Mouse (Mus musculus) testis, adult 2 months (tissue): ENCODE results near the gene Noc2l. TPM values are rescaled to one million over a fixed set of nuclear protein-coding genes. Genes with fewer than 3 reads are reported as not detected.

Source experiments
- H3K27ac ChIP-seq: fragments of 200-500 bp; 2 replicates; pipeline ENCODE4 v1.5.1; 2012; ENCODE audit warnings: low read depth, low read length; ENCODE audit not compliant: control insufficient read depth, insufficient read depth
- H3K27me3 ChIP-seq: fragments of 200-500 bp; 2 replicates; pipeline ENCODE4 v1.6.1; 2012; ENCODE audit warnings: mild to moderate bottlenecking, low read length, moderate library complexity; ENCODE audit not compliant: control insufficient read depth, insufficient read depth
- H3K36me3 ChIP-seq: fragments of 200-500 bp; 2 replicates; pipeline ENCODE4 v1.6.1; 2012; ENCODE audit warnings: mild to moderate bottlenecking, low read length; ENCODE audit not compliant: control insufficient read depth, insufficient read depth
- H3K4me1 ChIP-seq: fragments of 200-500 bp; 2 replicates; pipeline ENCODE4 v1.6.1; 2012; ENCODE audit warnings: low read length; ENCODE audit not compliant: control insufficient read depth, insufficient read depth
- H3K4me3 ChIP-seq: fragments of 200-500 bp; 2 replicates; pipeline ENCODE4 v1.5.1; 2012; ENCODE audit warnings: low read depth, mild to moderate bottlenecking, low read length, moderate library complexity, mixed read lengths; ENCODE audit not compliant: control insufficient read depth
- CTCF ChIP-seq: fragments of 200-500 bp; IDR thresholded peaks from 2 replicates; pipeline ENCODE4 v1.5.1; 2012; ENCODE audit warnings: low read depth, mild to moderate bottlenecking, inconsistent platforms, low read length, moderate library complexity; ENCODE audit not compliant: control insufficient read depth, insufficient read depth, insufficient replicate concordance
- POLR2A ChIP-seq: fragments of 200-500 bp; IDR thresholded peaks from 2 replicates; pipeline ENCODE4 v1.6.1; 2012; ENCODE audit warnings: low read depth, mild to moderate bottlenecking, inconsistent platforms, low read length, moderate library complexity; ENCODE audit not compliant: control insufficient read depth
- polyA plus RNA-seq: library from polyadenylated mRNA; depleted of rRNA; stranded (reverse); fragments of >200 nt; gene quantifications from 2 replicates; pipeline ENCODE4 v1.2.3, GENCODE M21; 2012; rRNA removed

Gene Noc2l
- polyA plus RNA-seq, 1 experiment: 13.6 TPM

DNA sequence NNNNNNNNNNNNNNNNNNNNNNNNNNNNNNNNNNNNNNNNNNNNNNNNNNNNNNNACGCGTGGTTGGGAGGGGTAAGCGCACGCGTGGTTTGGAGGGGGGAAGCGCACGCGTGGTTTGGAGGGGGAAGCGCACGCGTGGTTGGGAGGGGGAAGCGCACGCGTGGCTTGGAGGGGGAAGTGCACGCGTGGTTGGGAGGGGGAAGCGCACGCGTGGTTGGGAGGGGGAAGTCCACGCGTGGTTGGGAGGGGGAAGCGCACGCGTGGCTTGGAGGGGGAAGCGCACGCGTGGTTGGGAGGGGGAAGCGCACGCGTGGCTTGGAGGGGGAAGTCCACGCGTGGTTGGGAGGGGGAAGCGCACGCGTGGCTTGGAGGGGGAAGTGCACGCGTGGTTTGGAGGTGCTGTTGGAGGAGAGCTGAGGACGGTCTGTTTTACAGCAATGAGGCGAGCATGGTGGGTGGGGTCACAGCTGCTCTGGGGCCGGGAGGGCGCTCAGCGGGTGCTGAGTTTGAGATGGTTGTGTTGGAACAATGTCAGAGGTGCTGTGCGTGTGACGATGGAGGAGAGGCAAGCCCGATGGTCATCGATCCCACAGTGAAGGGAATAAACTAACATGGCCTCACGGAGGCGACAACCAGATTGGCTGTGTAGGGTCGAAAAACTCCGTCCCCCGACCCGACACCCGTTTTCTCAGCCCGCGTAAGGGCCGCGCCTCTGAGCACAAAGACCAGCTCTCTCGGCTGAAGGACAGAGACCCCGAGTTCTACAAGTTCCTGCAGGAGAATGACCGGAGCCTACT is 1.0 kb downstream of the Noc2l start:
- Histone ChIP-seq H3K27me3 (no peaks in the 10 kb centered on the region), H3K4me1 (peaks cover 10% of the 10 kb centered on the region), H3K4me3 (no peak overlapping the region), H3K36me3 (no peaks in the 10 kb centered on the region), H3K27ac (no peak overlapping the region)
- TF ChIP-seq CTCF (no peak), POLR2A (no peak)

DNA sequence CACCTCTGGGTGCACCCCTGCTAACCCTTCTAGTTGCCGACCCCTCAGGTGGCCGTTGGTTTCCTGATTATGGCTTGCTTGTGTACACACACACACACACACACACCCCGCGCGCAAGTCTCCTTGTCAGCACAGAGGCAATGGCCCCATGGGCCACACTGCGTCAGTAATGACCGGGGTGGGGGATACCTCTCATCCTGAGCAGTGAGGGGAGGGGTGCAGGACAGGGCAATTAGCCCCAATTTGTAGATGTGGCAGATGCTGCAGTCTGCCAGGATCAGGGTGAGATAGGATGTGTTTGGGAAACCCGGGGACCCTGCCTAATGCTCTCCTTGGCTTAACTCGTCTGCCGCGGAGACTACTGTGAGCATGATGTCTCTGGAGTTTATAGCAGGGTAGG is 13.8 kb downstream of the Noc2l start:
- Histone ChIP-seq H3K4me1 (no peaks in the 10 kb centered on the region), H3K27me3 (no peaks in the 10 kb centered on the region), H3K27ac (no peak overlapping the region), H3K4me3 (no peak overlapping the region), H3K36me3 (no peaks in the 10 kb centered on the region)
- no peak for TF ChIP-seq POLR2A
- no peak for TF ChIP-seq CTCF

DNA sequence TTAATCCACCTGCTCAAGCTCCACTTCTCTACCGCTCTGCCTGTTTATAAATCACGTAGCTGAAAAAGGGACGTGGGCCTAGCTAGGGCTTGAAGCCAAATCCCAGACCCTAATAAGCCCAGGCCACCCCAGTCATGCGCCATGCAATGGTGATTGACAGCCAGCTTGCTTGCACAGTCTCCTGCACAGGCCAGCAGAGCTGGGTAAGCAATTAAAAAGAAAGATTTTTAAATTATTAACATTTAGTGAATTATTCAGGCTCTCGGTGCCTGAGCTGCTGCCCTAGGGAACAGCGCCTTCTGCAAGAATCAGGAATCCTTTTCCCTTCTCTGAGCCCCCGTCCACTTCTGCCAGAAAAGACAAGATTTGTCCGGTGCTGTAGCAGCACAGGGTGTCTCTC is 15.3 kb downstream of the Noc2l start:
- Histone ChIP-seq H3K4me1 (no peaks in the 10 kb centered on the region), H3K27me3 (no peaks in the 10 kb centered on the region), H3K36me3 (no peaks in the 10 kb centered on the region), H3K4me3 (no peak overlapping the region), H3K27ac (no peak overlapping the region)
- no peak for TF ChIP-seq CTCF
- TF ChIP-seq POLR2A: no peak

DNA sequence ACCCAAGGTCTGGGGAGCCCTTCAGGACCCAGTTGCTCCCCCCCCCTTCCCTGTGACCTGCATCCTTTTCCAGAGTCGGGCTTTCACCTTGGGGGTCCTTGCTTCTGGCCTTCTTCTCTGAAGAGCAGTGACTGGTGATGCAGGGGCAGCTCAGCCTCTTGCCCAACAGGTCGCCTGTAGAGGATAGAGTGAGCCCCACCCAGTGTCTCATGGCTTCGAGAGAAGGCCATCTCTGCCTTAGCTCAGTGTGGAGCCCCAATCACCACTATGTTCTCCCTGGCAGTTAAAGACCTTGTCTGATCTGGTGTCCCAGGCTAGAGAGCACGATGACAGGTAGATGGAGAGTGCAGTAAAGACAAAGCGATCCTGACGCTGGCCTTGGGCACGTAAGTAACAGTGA is 16.3 kb downstream of the Noc2l start:
- Histone ChIP-seq H3K36me3 (no peaks in the 10 kb centered on the region), H3K4me3 (no peak overlapping the region), H3K27ac (no peak overlapping the region), H3K4me1 (no peaks in the 10 kb centered on the region), H3K27me3 (no peaks in the 10 kb centered on the region)
- TF ChIP-seq CTCF (no peak), POLR2A (no peak)

DNA sequence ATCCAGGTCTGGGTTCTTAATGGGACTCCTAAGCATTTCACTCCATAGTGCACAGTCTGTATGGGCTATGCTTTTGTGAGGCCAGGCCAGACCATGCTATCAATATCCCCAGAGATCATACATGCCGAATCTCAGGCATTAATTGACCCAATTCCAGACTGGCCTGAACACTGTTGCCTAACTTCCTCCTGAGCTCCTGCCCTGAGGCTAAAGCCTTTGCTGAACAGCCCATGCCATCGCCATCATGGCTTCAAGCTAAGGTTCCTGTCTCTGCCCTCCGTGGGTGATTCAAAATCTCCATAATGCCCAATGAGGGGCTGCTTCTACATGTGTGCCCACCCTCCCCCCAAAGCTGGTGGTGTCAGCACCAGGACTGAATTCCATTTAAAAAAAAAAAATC is 16.8 kb downstream of the Noc2l start:
- no peaks in the 10 kb centered on the region for H3K36me3 ChIP-seq
- H3K4me3 ChIP-seq: no peak overlapping the region
- no peaks in the 10 kb centered on the region for H3K4me1 ChIP-seq
- no peak for TF ChIP-seq CTCF
- TF ChIP-seq POLR2A: no peak
- no peaks in the 10 kb centered on the region for H3K27me3 ChIP-seq
- H3K27ac ChIP-seq: no peak overlapping the region

DNA sequence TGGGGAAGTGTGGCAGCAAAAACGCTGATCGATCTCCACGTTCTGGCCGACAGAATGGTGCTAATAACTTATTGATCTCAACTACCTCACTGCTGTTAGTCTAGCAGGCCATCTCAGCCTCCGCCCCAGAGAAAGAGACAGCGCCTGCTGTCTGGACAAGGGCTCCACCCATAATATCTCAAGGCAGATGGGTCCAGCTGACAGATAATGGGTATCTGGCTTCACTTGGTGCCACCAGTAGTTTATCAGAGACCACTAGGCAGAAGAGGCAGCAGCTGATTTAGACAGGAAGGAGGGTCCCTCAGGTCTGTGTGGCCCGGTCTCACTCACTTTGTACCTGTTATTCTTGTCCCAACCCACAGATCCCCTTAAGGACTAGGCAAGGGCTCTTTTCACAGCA is 17.2 kb downstream of the Noc2l start:
- Histone ChIP-seq H3K4me1 (no peaks in the 10 kb centered on the region), H3K27me3 (no peaks in the 10 kb centered on the region)
- no peak for TF ChIP-seq CTCF

DNA sequence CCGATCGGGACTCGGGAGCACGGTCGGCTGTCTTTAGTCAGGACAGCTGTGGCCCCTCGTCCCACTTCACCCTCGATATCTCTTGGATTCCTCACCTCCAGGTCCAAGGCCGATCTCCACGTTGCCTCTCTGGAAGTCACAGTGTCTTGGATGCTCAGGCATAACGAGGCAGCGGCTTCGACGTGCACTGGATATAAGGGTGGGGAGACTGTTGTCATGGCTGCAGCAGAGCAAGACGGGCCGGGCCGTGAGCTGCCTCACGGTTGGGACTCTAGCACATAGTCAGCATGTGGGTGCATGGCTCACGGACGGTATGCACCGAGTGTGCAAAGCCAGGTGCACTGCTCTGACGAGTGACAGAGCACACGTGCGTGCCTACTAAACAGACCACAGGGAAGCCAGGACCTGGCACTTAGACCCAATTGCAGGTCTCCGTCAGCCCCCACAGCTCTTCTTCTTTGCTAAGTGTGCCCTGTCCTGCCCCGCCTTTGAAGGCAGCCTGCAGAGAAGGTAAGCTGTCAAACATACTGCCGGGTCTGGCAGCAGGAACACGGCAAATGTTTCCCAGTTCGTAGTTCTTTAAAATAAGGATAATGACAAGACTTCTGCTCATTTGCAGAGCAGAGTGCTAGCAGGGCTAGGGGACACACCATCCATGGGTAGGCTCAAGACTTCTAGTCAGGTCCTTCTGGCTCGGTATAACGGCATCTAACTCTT is 18.7 kb downstream of the Noc2l start:
- TF ChIP-seq CTCF (no peak), POLR2A (no peak)
- no peaks in the 10 kb centered on the region for H3K4me1 ChIP-seq
- no peaks in the 10 kb centered on the region for H3K36me3 ChIP-seq
- no peaks in the 10 kb centered on the region for H3K27me3 ChIP-seq
- no peak overlapping the region for H3K27ac ChIP-seq
- H3K4me3 ChIP-seq: no peak overlapping the region

More for the DNA sequence above, 17.2 kb downstream of the Noc2l start:
- Histone ChIP-seq H3K4me3 (no peak overlapping the region), H3K27ac (no peak overlapping the region), H3K36me3 (no peaks in the 10 kb centered on the region)

DNA sequence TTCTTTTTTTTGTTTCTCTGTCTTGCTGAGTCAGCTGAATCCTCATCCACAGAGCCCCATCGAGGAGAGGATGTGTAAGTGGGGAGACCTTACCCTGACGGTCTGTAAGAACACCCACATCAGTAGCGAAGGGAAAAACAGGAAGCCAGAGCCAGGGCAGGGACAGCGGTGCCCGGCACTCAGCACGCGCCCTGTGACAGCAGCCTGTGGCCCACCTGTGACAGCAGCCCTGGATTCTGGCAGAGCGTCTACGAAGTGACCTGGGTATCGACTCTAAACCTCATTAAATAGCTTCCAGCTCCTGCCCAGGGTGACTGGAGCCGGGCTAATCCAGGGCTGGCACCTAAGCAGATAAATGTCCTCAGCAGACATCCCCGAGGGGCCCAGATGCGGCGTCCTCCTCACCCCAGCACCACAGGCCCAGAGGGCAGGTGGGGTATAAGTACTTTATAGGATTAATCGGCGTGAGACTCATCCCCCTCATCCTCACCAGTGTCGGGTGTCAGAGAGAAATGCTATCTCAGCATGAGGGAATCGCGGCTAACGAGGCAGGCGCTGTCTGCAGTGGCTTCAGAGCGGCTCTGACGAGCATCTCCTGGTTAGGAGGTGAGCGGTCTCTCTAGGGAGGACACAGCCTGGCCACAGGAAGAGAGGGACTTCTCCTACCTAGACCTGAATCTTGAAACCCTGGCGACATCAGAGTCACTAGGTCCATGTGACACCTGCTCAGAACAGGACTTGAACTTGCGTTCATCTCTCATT is 19.4 kb downstream of the Noc2l start, which contains the start of gene Samd11:
Gene Samd11, minus strand, starts transcription at position 580 of the 762 bp plus-strand sequence.
- H3K27me3 ChIP-seq: no peaks in the 10 kb centered on the region

More for the DNA sequence above, 19.4 kb downstream of the Noc2l start, which contains the start of gene Samd11:
- no peaks in the 10 kb centered on the region for H3K36me3 ChIP-seq
- no peak within 1 kb of the TSS for H3K4me3 ChIP-seq
- H3K4me1 ChIP-seq: no peaks in the 10 kb centered on the region
- TF ChIP-seq POLR2A: no peak
- no peak for TF ChIP-seq CTCF
- no peak within 1 kb of the TSS for H3K27ac ChIP-seq

Other genes with a start within 250 kb of the Noc2l start
- gene B3galt6, start 243.4 kb upstream of the Noc2l start, polyA plus RNA-seq: 2.4 and 2.5 TPM in 2 replicates
- gene Sdf4, start 243.1 kb upstream of the Noc2l start, polyA plus RNA-seq: 47.6 and 50.5 TPM in 2 replicates
- 2.8 and 3.4 TPM in 2 replicates for gene Tnfrsf4, start 222.2 kb upstream of the Noc2l start, polyA plus RNA-seq
- gene Tnfrsf18, start 209.8 kb upstream of the Noc2l start, polyA plus RNA-seq: not detected in 2 replicates
- gene Ttll10, start 176.6 kb upstream of the Noc2l start, polyA plus RNA-seq: 641 and 673 TPM in 2 replicates
- gene 9430015G10Rik, start 126.0 kb upstream of the Noc2l start, polyA plus RNA-seq: 104 and 121 TPM in 2 replicates
- 0.72 and 0.85 TPM in 2 replicates for gene Rnf223, start 105.5 kb upstream of the Noc2l start, polyA plus RNA-seq
- gene Agrn, start 38.5 kb upstream of the Noc2l start, polyA plus RNA-seq: 8.8 and 9.4 TPM in 2 replicates
- gene Isg15, start 35.2 kb upstream of the Noc2l start, polyA plus RNA-seq: 0.35 and 0.95 TPM in 2 replicates
- gene AW011738, start 32.7 kb upstream of the Noc2l start, polyA plus RNA-seq: 0.06 and 0.24 TPM in 2 replicates
- gene Perm1, start 20.1 kb upstream of the Noc2l start, polyA plus RNA-seq: not detected in 2 replicates
- 40.2 and 42.7 TPM in 2 replicates for gene Plekhn1, start 1.2 kb upstream of the Noc2l start, polyA plus RNA-seq
- gene Samd11, start 19.6 kb downstream of the Noc2l start, polyA plus RNA-seq: 3.0 and 4.7 TPM in 2 replicates
- gene Vmn2r-ps159, start 95.1 kb downstream of the Noc2l start, polyA plus RNA-seq: 0.73 and 0.79 TPM in 2 replicates